Mouse (Mus musculus): Measurements from ENCODE around the gene Lipk.

- TF ChIP-seq CTCF (IDR thresholded peaks at IDR 0.05; ENCODE audit: low read depth, low read length) (no peak), GATA1 (IDR thresholded peaks at IDR 0.05; ENCODE audit: borderline replicate concordance, low read length) (no peak)
Measured at GRCm38 (mm10) chr19:34095381-34095780, 87.3 kb downstream of the Lipk start.

All from G1E (cell line).